Mouse (Mus musculus) G1E (cell line): ENCODE measurements around the gene Milr1.

ENCODE experiments used
- CTCF ChIP-seq: IDR thresholded peaks from 2 replicates; pipeline ENCODE4 v1.5.1; 2012; ENCODE audit warnings: low read depth, low read length, inconsistent platforms, mixed read lengths
- GATA1 ChIP-seq: IDR thresholded peaks from 2 replicates; pipeline ENCODE4 v1.6.1; 2012; ENCODE audit warnings: borderline replicate concordance, low read length, inconsistent platforms, mixed read lengths
- GATA2 ChIP-seq: IDR thresholded peaks from 2 replicates; pipeline ENCODE4 v1.6.1; 2012; ENCODE audit warnings: low read depth, low read length, inconsistent platforms, borderline replicate concordance
- POLR2AphosphoS5 ChIP-seq: IDR thresholded peaks from 2 replicates; pipeline ENCODE4 v1.6.1; 2012; ENCODE audit warnings: low read depth, low read length, inconsistent platforms; ENCODE audit not compliant: insufficient replicate concordance
- TAL1 ChIP-seq: conservative IDR thresholded peaks from 2 replicates; pipeline ENCODE4 v1.6.1; 2012; ENCODE audit warnings: low read depth, low read length, inconsistent platforms, mixed read lengths

GRCm38 (mm10) chr11:106737178-106737621, 13.8 kb upstream of the Milr1 start:
- TF ChIP-seq TAL1 (no peak), CTCF (no peak), GATA1 (no peak), POLR2AphosphoS5 (no peak), GATA2 (no peak)
